Mouse (Mus musculus) adrenal gland, adult 2 months (tissue): Measurements from ENCODE around the gene Vash2. TPM values are rescaled to one million over a fixed set of nuclear protein-coding genes. Genes with fewer than 3 reads are reported as not detected.
"Not testable (repeated sequence)": the region's sequence is repeated elsewhere in the genome, so short reads cannot be mapped to it uniquely, and the experiment has no call there.

Source experiments
- DNase-seq: peaks from one replicate; pipeline ENCODE4 v3.0.0; 2021
- long read RNA-seq: library from polyadenylated mRNA; stranded (forward); transcript quantifications from one replicate; pipeline ENCODE4 v2.0.0, GENCODE M21; 2021
- polyA plus RNA-seq: library from polyadenylated mRNA; depleted of rRNA; stranded (reverse); fragments of >200 nt; gene quantifications from 2 replicates; pipeline ENCODE4 v1.2.3, GENCODE M21; 2012; rRNA removed
- total RNA-seq, 2 experiments: library from RNA; stranded (reverse); gene quantifications; 2 replicates each; pipeline ENCODE4 v1.2.3; 2021

Vash2 gene
- total RNA-seq, result under 1 TPM; 0.17 to 0.24 TPM
- polyA plus RNA-seq, result 0.17 and 1.1 TPM in 2 replicates
- long read RNA-seq, result 0 reads

- DNase-seq, result peak; percentile 92
These were observed at the start of gene Vash2 for GRCm38 (mm10) chr1:190979100-190979563. TSS of gene Vash2 (minus strand) at chr1:190979296.

DNA sequence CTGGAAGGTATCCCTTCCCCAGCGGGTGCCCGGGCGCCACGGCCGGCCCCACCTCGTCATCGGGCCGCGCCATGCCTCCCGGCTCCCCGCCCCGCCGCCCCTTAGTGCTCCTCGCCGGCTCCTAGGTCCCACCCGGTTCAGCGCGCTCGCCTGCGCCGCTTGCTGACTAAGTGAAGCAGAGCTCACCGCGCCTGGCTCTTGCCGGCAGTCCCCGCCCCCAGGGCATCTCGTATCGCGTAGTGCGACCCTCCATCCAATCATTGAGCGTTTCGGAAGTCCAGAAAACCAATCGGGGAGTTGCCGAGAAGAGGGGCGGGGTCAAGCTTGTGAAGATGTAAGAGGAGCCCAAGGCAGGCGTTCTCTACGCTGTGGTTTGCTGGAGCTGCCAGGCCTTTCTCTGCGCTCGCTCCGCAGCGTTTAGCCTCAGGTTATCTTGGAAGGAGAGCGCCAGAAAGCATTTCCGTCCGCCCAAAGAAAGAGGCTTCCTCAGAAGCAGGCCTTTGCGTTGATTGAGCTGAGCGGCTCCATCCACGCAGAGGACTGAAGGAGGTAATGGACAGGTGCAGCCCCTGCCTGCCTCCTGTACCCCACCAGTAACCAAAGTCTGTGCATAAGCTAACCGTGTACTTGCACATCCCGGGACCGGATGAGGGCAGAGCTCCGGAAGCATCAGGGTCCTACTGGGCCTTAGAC, 47.1 kb upstream of the Vash2 start, which contains the start of gene Flvcr1:
Gene Flvcr1, minus strand, starts transcription at position 138 of the 693 bp plus-strand sequence.
- peak; percentile 99 for DNase-seq

- no peak for DNase-seq
These were observed 46.2 kb upstream of the Vash2 start for GRCm38 (mm10) chr1:191025016-191026012.

DNA sequence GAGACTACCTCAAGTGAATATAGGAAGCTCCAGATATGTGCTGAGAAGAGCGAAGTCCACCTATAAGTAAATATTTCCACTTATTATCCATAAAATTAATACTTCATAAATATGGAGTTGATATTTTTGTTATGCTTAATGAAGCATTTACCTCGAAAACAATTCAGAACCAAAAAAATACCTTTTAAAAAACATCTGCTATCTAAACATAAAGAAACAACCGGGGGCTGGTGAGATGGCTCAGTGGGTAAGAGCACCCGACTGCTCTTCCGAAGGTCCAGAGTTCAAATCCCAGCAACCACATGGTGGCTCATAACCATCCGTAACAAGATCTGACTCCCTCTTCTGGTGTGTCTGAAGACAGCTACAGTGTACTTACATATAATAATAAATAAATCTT, 44.7 kb upstream of the Vash2 start:
- DNase-seq, result not testable (repeated sequence)

DNA sequence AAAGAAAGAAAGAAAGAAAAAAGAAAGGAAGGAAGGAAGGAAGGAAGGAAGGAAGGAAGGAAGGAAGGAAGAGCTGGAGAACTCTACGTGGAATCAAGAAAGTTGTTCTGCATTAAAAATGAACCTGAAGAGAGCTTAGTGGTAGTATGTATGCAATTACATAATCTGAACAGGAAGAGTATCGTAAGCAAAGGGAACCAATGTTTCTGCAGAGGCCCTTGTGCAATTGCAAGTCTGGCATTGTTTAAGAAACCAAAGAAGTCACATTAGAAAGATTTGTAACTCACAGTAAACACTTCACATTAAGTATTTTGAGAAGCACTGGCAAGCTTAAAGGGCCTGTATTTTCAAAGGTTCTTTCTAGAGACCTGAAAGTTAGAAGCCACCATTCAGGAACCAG, 44.0 kb upstream of the Vash2 start:
- DNase-seq, result no peak

GRCm38 (mm10) chr1:191021016-191021415, 41.9 kb upstream of the Vash2 start:
- no peak for DNase-seq

GRCm38 (mm10) chr1:191020217-191020924, 41.3 kb upstream of the Vash2 start:
- no peak for DNase-seq

DNA sequence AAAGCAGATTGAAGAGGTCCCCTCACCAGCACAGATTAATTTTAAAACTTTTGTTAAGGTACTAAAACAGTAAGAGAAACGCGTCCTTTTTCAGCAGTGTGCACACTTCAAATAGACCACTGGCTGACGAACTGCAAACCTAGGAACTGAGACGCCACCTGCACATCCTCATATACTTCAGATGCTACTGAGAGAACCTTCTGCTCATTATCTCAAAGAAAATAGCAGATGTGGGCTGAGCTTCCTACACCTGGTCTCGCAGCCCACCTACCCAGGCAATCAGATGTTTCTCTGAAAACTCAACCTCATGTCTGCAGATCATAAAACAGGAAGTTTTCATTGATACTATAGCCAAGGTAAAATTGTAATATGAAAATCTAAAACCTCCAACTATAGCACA, 40.7 kb upstream of the Vash2 start:
- DNase-seq, result no peak

DNA sequence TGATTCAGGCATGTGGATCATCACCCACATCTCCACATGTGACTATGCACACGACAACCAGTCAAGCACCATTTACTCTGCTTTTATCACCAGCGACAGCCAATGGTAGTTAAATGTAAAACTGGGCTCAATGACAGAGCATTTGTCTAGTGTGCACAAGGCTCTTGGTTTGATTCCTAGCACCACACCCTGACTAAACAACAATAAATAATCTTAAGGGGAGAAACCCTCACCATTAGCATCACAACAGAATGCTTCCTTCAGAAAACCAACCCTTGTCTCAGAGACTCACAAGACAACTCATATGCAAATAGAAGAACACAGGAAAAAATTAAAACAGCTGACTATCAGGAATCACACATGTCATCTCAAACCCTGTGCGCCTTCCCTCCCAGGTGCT, 35.2 kb upstream of the Vash2 start:
- no peak for DNase-seq

DNA sequence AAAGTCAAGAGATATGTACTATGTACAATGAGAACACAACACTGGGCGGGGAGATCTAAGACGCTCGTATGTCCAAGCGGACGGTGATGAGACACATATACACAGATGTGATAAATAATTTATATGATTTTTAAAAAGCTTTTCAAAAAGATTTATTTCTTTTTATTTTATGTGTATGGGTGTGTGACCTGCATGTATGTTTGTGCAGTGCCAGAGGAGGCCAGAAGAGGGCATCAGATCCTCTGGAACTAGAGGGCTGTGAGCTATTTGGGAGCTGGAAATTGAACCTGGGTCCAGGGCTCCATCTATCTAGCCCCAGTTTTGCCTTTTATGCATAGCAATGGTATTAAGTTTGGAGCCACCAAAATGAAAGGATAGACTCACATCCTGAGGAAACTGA, 29.6 kb upstream of the Vash2 start:
- no peak for DNase-seq

DNA sequence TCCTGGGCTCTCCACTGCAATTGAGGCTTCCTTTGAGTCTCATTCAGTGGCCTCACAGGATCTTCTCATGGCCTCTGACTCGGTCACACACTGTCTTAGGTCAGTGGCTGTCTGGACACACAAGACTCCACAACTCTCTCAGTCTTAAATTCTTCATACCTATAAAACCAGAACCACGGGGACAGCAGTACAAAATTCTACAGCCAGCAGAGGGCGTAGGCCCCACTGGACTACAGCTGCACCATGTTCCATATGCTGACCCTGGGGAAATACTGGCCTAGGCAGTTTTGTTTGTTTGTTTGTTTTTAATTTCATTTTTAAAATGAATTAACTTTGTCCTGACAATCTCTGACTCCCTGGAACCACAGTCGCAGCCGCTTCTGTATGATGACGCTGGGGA, 23.1 kb upstream of the Vash2 start:
- peak; percentile 18 for DNase-seq

DNA sequence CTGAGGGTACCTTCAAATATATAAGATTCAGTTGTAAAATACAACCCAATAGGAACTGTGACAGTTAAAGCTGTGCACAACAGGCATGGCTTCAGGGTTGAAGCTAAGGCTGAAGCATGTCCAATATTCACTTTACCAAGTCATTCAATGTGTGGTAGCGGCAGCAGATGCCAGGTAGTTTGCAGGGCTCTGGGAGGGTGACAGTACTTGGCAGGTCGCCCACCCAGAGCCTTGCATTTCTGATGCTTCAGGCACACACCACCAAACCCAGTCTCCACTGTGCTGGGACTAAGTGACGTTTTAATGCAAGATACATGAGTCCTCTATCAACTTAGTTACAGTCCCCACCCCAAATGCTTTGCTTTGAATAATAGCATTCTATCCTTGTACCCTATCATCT, 21.6 kb upstream of the Vash2 start:
- DNase-seq, result no peak

GRCm38 (mm10) chr1:190998027-190998426, 18.9 kb upstream of the Vash2 start:
- DNase-seq, result no peak

DNA sequence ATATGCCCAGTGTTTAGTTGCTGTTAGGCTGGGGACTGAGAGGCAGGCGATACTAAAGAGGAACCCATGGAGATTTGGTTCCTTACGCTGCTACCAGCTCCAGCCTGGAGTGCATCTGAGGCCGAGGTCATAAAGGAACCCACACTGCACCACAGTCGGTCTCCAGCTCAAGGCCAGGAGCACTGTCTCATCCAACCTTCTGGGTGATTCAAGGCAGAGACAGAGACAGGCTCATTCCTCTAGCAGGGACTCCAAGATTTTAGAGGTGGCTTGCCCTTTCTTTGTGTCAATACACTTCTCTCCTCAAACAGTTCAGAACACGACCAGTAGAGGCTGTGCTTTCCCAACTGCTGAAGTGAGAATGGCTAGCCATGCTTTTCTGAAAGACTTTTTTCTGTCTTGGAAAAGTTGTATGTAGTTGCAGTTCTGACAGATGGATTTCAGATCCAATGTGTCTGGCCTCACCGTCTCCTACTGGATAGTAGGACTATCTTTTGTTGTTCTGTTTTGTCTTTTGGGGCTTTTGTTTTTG, 17.3 kb upstream of the Vash2 start:
- peak; percentile 63 for DNase-seq

DNA sequence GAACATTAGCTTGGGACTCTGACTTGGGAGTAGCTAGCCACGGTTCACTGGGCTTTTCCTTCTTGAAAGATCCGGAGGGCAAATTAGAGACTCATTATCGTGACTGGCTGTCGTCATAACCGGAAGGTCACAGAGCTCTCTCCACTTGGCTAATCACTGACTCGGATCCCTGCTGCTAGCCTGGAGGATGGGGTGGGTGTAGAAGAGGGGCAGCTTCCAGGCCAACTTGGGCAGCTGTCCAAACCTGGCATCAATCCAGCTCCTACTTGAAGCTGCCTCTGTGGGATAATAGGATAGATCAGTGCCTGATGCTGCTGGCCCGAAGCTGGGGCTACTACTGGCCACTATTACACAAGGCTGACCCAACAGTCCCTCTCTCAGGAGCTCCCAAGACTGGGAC, 16.5 kb upstream of the Vash2 start:
- DNase-seq, result peak; percentile 66

- no peak for DNase-seq
These were observed 10.5 kb upstream of the Vash2 start for GRCm38 (mm10) chr1:190989437-190990082.

- no peak for DNase-seq
These were observed 2.3 kb upstream of the Vash2 start for GRCm38 (mm10) chr1:190981412-190981811.

DNA sequence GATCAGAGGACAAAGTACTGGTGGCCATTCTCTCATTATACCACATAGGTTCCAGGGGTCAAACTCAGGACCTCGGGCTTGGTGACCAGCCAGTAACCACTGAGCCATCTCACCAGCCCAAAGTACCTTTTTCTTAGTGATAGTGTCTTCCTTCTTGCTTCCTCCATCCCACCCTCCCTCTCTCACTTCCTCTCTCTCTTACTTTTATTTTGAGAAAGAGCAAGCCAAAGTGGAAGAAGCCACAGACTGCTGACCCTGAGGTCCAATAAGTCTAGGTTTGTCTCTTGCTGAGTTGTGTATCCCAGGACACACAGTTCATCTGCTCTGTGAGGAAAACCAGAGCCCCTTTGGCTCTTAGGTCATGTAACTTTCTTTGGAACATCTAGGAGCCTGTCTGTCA, 1.4 kb upstream of the Vash2 start:
- DNase-seq, result no peak

DNA sequence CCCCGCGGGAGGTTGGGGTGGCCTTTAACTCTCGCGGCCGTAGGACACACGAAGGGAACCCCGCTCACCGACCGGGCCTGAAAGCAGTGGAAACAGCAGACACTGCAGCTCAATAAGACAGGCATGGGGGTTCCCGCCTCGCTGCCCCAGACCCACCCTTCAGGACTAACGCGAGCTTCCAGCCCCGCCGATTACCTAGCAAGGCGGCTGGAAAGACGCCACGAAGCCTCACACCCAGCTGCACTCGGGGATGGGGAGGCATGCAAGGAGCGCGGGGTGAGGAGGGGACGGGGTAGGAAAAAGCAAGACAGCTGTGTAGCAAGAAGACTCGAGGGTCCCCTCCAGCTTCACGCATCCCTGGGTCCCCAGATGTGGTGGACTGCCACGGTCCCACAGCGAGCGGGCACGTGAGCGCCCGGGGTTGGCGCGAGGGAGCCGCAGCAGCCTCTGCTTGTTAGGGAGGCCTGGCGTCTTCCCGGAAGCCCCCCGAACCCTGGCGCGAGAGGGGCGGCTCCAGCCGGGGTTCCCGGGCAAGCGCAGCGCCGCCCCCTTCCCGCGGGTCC, 504 bp downstream of the Vash2 start:
- peak; percentile 26 for DNase-seq

DNA sequence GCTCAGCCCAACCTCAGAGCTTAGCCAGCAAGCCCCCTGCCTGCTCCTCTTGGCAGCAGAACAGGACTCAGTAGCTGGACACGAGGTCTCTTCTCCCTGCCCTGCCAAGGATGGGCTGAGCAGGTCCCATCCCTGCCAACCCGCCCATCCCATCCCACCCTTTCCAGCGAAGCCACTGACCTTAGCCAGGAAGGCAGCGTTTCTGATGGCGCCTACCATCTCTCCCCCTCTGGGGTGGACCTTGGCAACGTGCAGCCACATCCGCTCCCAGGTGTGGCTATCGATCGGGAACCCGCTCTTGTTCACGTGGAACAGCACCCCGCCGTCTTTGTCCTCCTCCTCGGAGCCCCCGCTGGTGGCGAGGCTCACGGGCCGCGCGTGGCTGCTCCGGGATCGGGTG, 1.1 kb downstream of the Vash2 start:
- DNase-seq, result no peak
